Mouse (Mus musculus) forebrain, embryonic 10.5 days (tissue): ENCODE measurements at regions not wholly inside any gene's neighbourhood (a gene's known extent, or its start where the extent isn't known, plus 50 kb on each side); places are given as distances from the start of the nearest gene placed in this dataset.
A peak's percentile ranks its signal among the peaks of the same experiment; 100 is the strongest.

Experiments used
- DNase-seq: peaks from one replicate; pipeline ENCODE4 v3.0.0-alpha.2; 2017; ENCODE audit warnings: low spot score; ENCODE audit errors: extremely low spot score
- H3K27ac ChIP-seq: fragments of 300-500 bp; sonication (generic); 2 replicates; pipeline ENCODE4 v1.5.1; 2016; ENCODE audit warnings: mild to moderate bottlenecking
- H3K27me3 ChIP-seq: fragments of 300-500 bp; sonication (generic); 2 replicates; pipeline ENCODE4 v1.6.1; 2016; ENCODE audit warnings: mild to moderate bottlenecking; ENCODE audit not compliant: poor library complexity, severe bottlenecking
- H3K36me3 ChIP-seq: fragments of 300-500 bp; sonication (generic); replicated peaks from 2 replicates; pipeline ENCODE4 v1.6.1; 2016; ENCODE audit warnings: mild to moderate bottlenecking, moderate library complexity
- H3K4me1 ChIP-seq: fragments of 300-500 bp; sonication (generic); 2 replicates; pipeline ENCODE4 v1.6.1; 2016
- H3K4me3 ChIP-seq: fragments of 300-500 bp; sonication (generic); 2 replicates; pipeline ENCODE4 v1.5.1; 2016; ENCODE audit warnings: mild to moderate bottlenecking, moderate library complexity
- H3K9me3 ChIP-seq: fragments of 300-500 bp; sonication (generic); 2 replicates; pipeline ENCODE4 v1.6.1; 2016; ENCODE audit warnings: mild to moderate bottlenecking, moderate library complexity
- WGBS: fragments of 180-500 bp; shearing (Covaris S2); methylation state at CpG from one replicate; pipeline ENCODE4 v1.1.7; 2016; 5-methylcytosine and 5-hydroxymethylcytosine counted together

DNA sequence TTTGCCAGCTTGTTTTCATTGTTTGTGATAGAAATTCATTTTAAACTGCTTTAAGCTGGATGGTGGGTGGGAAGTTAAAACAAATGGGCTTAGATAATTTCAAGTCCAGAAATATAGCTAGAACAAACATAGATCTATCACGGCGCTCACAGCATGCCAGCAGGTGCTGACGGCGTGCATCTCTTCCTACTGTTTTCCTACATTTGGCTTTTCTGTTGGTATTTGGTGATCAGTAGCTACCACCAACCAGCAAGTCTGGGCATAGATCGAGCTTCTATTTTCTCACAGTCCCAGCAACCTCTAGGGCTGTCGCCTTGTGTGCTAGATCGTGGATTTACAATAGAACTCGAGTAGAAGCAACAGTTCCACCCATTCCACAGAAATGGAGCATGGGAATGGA, 290.9 kb upstream of the Zeb2 start:
- Histone ChIP-seq H3K27me3 (no peaks in the 10 kb centered on the region), H3K4me1 (no peaks in the 10 kb centered on the region), H3K4me3 (no peak overlapping the region)

DNA sequence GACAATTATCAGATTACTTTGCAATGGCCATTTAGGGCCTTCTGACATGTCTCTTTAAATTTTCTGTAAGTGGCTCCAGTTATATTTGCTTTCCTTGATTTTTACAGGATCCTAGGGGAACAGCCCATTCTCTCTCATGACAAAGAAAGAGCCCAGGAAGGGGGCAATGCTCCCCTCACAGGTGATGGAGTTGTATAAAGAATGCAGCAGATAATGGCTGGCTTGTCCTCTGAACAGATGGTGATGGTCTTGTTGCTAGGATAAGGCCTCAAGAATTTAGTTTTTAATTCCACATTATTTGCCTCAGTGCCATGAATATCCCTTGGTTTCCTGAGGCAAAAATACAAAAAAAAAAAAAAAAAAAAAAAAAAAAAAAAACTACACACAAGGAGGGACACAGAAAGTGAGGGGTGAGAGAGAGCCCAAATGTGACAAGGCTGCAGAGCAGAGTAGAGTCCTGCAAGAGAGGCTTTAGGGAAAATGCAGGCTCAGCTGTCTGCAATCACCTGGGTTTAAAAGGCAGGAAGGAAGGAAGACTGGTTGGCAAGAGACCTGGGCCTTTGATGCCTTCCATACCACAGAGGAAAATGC, 272.8 kb upstream of the Zeb2 start:
- H3K27ac ChIP-seq = no peak overlapping the region
- no peak for DNase-seq
- H3K36me3 ChIP-seq = no peaks in the 10 kb centered on the region
- no peaks in the 10 kb centered on the region for H3K27me3 ChIP-seq
- H3K4me1 ChIP-seq = peaks cover 21% of the 10 kb centered on the region
- H3K4me3 ChIP-seq = no peak overlapping the region
- no peaks in the 10 kb centered on the region for H3K9me3 ChIP-seq

More for the DNA sequence above, 290.9 kb upstream of the Zeb2 start:
- no peak for DNase-seq
- 94% methylated on average over 8 of the region's 8 CpGs for WGBS
- no peak overlapping the region for H3K27ac ChIP-seq
- no peaks in the 10 kb centered on the region for H3K36me3 ChIP-seq
- H3K9me3 ChIP-seq = no peaks in the 10 kb centered on the region

DNA sequence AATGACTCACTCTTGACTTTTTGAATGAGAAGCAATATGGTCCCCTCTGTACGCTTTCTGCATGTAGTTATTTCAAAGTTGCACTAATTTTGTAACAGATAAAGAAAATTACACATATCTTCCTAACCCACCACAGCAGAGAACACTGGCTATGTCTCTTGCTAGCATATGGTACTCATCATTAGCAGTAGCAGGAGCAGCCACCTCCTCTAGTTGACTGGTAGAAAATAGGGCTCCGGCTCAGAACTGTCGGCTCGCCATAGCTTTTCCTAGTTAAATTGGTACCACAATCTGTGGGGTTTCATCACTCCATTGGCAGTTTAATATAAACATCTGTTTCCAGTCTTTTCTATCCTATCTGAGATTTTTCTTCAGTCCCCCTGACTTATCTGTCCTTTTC, 254.1 kb upstream of the Zeb2 start:
- DNase-seq = no peak
- no peaks in the 10 kb centered on the region for H3K27me3 ChIP-seq
- 93% methylated on average over 4 of the region's 4 CpGs for WGBS
- H3K4me3 ChIP-seq = no peak overlapping the region
- H3K27ac ChIP-seq = no peak overlapping the region
- H3K9me3 ChIP-seq = no peaks in the 10 kb centered on the region
- H3K4me1 ChIP-seq = no peaks in the 10 kb centered on the region
- H3K36me3 ChIP-seq = no peaks in the 10 kb centered on the region

DNA sequence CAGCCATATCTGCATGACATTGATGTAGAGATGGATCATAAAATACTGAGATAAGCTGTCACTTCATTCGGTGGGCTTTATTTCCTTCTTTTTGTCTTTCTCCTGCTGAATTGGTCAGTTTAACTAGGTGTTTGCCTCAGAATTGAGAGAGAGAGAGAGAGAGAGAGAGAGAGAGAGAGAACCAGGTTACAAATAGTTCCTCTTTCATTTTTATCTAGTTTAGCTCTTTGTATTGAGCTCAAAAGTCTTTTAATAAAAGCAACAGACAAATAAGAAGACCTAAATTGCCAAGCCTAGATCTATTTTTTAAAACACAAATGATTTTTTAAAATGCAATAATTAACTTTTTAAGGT, 253.4 kb upstream of the Zeb2 start:
- H3K27ac ChIP-seq = no peak overlapping the region
- H3K27me3 ChIP-seq = no peaks in the 10 kb centered on the region
- H3K4me3 ChIP-seq = no peak overlapping the region
- no peaks in the 10 kb centered on the region for H3K9me3 ChIP-seq
- no peaks in the 10 kb centered on the region for H3K4me1 ChIP-seq
- DNase-seq = no peak
- 86% methylated on average over 1 of the region's 1 CpGs for WGBS
- H3K36me3 ChIP-seq = no peaks in the 10 kb centered on the region

DNA sequence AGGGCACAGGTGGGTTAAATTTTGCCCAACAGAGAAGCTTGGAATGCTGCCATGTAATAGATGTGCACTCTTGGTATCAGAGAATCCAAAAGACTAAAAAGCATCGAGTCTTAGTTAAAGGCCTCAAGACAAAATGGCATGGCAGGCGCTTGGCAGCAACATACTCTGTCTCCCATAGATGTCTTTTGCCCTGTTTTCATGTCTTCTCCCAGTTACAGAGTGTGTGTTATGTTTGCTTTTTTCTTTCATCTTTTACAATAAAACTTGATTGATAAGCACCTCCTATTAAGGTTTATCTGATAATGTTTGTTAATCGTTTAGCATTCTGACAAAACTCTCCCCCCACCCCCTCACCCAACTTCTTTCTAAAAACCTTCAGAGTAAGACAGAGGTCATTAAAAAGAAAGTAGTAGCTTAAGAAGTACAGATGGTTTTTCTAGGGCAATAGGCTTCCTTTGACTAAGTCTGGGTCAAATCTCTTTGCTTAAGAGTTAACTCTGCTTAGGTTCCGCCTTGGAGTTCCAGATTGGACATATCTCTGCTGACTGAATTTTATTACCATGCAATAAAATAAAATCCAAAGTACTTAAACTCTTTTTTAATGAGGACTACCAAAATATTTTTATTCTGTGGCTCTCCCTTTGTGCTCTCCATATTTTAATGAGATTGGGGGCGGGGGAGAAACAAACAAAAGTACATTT, 252.9 kb upstream of the Zeb2 start:
- WGBS = 93% methylated on average over 5 of the region's 5 CpGs
- Histone ChIP-seq H3K4me1 (no peaks in the 10 kb centered on the region), H3K27ac (no peak overlapping the region), H3K36me3 (no peaks in the 10 kb centered on the region), H3K4me3 (no peak overlapping the region), H3K27me3 (no peaks in the 10 kb centered on the region), H3K9me3 (no peaks in the 10 kb centered on the region)
- no peak for DNase-seq

DNA sequence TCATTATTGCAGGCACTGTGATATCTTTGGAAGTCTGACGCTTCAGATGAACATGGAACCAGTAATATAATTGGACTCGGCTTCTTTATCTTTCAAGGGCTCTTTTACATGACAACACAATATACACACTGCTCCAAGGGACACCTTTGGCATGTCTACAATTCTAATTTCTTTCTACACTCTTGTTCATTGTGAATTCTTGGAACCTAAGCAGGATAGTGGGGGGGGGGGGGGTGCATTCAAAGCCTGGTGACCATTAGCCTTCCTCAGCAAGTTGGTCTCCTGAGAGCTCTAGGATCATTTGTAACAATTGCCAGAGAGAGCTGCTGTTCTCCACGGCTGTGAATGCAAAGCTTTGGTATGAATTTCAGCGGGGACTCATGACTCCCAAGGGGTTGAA, 252.2 kb upstream of the Zeb2 start:
- no peak for DNase-seq
- no peaks in the 10 kb centered on the region for H3K4me1 ChIP-seq
- no peaks in the 10 kb centered on the region for H3K36me3 ChIP-seq
- no peak overlapping the region for H3K27ac ChIP-seq
- H3K4me3 ChIP-seq = no peak overlapping the region
- no peaks in the 10 kb centered on the region for H3K27me3 ChIP-seq
- no peaks in the 10 kb centered on the region for H3K9me3 ChIP-seq
- 83% methylated on average over 4 of the region's 4 CpGs for WGBS

DNA sequence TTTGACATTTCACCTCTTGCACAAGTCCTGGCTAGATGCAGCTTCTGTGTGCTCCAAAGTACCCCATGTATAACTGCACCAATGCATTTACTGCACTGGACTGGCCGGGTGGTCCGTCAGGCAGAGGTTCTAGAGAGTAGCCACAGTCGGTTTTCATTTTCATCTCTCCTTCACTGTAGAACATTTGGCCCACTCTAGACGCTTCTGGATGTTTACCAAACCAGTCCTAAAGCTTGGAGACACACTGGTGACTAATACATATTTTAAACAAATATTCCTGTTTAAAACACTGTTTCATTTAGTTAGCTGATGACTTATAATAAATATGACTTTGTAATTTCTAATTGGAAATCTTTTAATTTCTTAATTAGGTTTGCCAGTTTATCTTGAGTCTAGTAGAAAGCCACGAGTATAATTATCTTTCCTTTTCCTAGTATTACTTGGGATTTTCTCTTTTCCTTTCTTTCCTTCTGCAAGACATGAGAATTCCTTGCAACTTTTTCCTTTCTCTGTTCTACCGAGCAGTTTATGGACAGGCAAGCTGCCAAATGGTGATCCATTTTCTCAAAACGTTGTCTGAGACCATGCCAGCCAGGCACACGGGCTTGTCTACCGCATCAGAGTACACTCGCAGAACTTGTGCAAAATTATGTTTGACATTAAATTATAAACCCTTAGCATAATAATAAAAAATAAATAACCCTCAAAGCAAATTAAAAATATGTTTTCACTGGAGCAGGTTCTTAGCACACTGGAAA, 250.4 kb upstream of the Zeb2 start:
- Histone ChIP-seq H3K9me3 (no peaks in the 10 kb centered on the region), H3K36me3 (no peaks in the 10 kb centered on the region)
- 92% methylated on average over 10 of the region's 10 CpGs for WGBS

DNA sequence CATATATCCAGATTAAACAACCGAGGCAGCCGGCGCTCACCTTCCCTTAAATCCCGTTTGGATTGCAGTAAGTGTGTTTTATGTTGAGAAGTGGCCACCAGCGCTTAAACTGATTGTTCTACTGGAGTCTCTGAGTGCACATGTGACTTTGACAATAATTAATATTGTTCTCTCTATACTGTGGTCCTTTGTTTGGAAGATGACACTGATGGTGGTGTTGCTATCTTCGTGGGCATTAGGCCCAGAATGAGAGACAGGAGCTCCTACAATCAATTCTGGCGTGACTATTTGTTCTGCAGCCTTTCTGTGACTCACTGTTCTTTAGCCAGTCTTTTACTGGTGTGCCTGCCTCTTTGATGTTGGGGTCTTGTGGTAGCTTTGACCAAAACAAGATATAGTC, 240.1 kb upstream of the Zeb2 start:
- H3K27me3 ChIP-seq = no peaks in the 10 kb centered on the region
- 65% methylated on average over 7 of the region's 7 CpGs for WGBS
- no peaks in the 10 kb centered on the region for H3K36me3 ChIP-seq
- H3K27ac ChIP-seq = 0 out of 2 replicates have a peak overlapping the region, but pooled peaks have one; percentile 11
- no peak for DNase-seq
- no peak overlapping the region for H3K4me3 ChIP-seq
- no peaks in the 10 kb centered on the region for H3K9me3 ChIP-seq
- peaks cover 19% of the 10 kb centered on the region for H3K4me1 ChIP-seq

More for the DNA sequence above, 250.4 kb upstream of the Zeb2 start:
- no peaks in the 10 kb centered on the region for H3K4me1 ChIP-seq
- H3K27me3 ChIP-seq = no peaks in the 10 kb centered on the region
- H3K27ac ChIP-seq = no peak overlapping the region
- DNase-seq = no peak
- no peak overlapping the region for H3K4me3 ChIP-seq

DNA sequence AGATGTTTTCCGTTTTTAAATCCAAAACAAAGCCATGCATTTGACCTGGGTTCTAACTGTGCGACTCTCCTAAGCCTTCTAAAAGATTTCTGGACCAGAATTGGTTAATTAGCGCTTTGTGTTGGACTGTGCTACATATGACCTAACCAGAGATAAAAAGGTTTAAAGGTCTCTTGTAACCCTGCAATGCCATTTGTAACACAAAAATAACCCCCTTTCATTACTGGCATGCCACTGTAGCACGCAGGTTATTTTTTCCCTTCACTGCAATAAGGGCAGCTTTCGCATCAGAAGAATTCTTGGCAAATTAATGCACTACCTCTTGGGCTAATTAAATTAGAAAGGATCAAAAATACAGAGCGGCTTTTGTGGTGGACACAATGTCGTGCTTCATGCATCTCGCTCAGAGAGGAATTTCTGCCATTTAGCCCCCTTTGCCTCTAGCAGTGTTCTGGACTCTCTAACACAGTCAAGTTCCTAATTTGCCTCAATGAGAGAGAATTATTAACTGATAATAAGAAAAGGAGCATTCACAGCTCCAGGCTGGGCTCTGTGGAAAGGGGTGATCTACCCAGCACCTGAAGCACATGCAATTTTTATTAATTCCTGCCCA, 239.5 kb upstream of the Zeb2 start:
- H3K27me3 ChIP-seq = no peaks in the 10 kb centered on the region
- H3K36me3 ChIP-seq = no peaks in the 10 kb centered on the region
- no peak overlapping the region for H3K27ac ChIP-seq
- peaks cover 19% of the 10 kb centered on the region for H3K4me1 ChIP-seq
- H3K4me3 ChIP-seq = no peak overlapping the region
- no peak for DNase-seq
- H3K9me3 ChIP-seq = no peaks in the 10 kb centered on the region
- WGBS = 50% methylated on average over 8 of the region's 8 CpGs

DNA sequence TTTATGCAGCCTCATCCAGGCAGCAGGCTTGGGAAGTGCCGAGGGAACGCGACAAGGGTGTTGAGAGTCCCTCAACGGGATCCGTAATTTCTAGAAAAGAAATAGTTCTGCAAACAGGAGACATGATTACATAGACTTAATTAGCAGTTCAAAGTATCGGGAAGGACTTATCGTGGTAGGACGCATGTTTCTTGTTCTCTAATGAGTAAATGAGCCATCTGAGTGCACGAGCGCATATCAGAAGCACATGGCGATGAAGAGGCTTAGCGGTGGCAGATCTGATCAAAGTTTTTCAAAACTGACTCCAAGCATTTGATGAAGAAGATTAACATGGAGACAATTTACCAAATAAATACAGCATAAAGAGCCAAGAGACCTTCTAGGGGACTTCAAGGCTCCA, 238.8 kb upstream of the Zeb2 start:
- no peak for DNase-seq
- H3K27ac ChIP-seq = no peak overlapping the region
- no peaks in the 10 kb centered on the region for H3K36me3 ChIP-seq
- H3K4me3 ChIP-seq = no peak overlapping the region
- no peaks in the 10 kb centered on the region for H3K9me3 ChIP-seq
- H3K4me1 ChIP-seq = peaks cover 19% of the 10 kb centered on the region
- 80% methylated on average over 12 of the region's 12 CpGs for WGBS
- no peaks in the 10 kb centered on the region for H3K27me3 ChIP-seq

DNA sequence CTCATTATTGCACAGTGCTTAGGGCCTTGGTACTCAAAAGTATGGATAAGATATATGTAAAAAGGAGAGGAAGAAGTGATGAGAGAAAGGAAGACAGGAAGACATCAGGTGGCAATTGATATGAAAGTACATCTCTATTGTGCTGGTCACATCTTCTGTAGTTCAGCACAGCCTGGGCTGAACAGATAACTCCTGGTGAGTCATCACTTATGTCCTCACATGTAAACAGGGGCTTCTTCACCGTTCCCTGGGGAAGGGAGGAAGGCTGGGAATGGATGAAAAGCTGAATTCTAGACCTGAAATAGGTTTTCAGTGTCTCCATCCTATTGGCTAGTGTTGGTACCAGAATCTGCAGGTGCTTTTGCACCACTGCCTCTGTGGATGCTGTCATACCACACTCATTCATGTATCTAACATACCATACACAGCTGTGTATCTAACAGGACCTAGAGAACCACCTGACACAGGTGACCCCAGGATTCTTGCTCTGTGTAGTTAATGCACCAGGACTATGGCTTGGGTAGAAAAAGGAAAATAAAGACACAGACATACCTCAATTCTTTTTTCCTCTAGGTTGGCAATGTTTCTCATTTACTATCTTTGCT, 234.4 kb upstream of the Zeb2 start:
- Histone ChIP-seq H3K9me3 (no peaks in the 10 kb centered on the region), H3K27me3 (no peaks in the 10 kb centered on the region), H3K27ac (no peak overlapping the region), H3K4me1 (peaks cover 9% of the 10 kb centered on the region), H3K36me3 (no peaks in the 10 kb centered on the region), H3K4me3 (no peak overlapping the region)
- 81% methylated on average over 1 of the region's 1 CpGs for WGBS
- no peak for DNase-seq

DNA sequence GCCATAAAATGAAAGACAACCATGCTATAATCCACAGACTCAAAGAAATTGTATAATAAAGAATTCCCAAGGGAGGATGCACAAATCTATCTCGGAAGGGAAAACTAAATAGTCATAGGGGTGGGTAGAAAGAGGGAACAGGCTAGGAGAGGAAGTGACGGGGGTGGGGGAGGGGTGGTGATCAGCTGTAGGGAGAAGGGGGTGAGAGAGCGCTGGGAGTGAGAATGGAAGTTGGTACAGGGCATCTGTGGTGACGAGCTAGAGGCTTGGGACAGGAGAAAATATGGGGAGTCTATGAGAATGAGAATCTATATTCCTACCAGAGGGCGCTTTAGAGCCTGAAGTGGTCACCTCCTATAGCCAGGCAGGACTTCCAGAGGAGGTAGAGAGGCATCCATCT, 229.2 kb upstream of the Zeb2 start:
- H3K4me3 ChIP-seq = no peak overlapping the region
- 84% methylated on average over 5 of the region's 5 CpGs for WGBS
- no peak overlapping the region for H3K27ac ChIP-seq
- no peaks in the 10 kb centered on the region for H3K27me3 ChIP-seq
- DNase-seq = no peak
- H3K4me1 ChIP-seq = no peaks in the 10 kb centered on the region
- H3K36me3 ChIP-seq = no peaks in the 10 kb centered on the region
- H3K9me3 ChIP-seq = no peaks in the 10 kb centered on the region

DNA sequence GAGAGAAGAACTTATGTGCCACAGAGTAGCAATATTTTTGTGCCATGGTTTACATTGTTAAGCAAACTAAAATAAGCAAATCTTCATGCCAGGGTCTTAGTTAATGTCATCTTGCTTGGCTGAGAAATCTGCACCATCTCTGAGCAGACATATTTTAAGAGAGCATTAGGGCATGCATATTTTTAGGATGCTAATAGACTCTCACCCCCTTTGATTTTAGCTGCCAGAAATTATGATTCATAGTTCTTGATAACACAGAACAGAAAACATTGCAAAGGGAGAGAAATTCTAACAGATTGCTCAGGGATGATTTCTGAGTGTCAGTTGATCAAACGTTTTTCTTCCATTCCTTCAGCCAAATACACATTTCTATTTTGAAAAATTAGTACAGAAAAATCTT, 222.7 kb upstream of the Zeb2 start:
- Histone ChIP-seq H3K27ac (no peak overlapping the region), H3K4me1 (no peaks in the 10 kb centered on the region), H3K9me3 (no peaks in the 10 kb centered on the region), H3K27me3 (no peaks in the 10 kb centered on the region), H3K36me3 (no peaks in the 10 kb centered on the region), H3K4me3 (no peak overlapping the region)
- DNase-seq = no peak
- WGBS = 81% methylated on average over 1 of the region's 1 CpGs
